Mouse (Mus musculus): ENCODE results near the gene Hook2.

The Hook2 gene

GRCm38 (mm10) chr8:85026670-85027515 is 36.5 kb downstream of the Hook2 start, which contains the start of gene Trir:
Trir (plus strand) TSS chr8:85026823.
- in situ Hi-C loops (cut with MboI; ENCODE audit: low sequenced_read_pairs), result no loop called here

- in situ Hi-C loops (cut with MboI; ENCODE audit: low sequenced_read_pairs), result no loop called here
These were observed 37.1 kb downstream of the Hook2 start for GRCm38 (mm10) chr8:85027516-85027855.

GRCm38 (mm10) chr8:85027922-85028321 is 37.5 kb downstream of the Hook2 start:
- in situ Hi-C loops (cut with MboI; ENCODE audit: low sequenced_read_pairs), result no loop called here

- in situ Hi-C loops (cut with MboI; ENCODE audit: low sequenced_read_pairs), result no loop called here
These were observed 38.9 kb downstream of the Hook2 start for GRCm38 (mm10) chr8:85029271-85029670.

GRCm38 (mm10) chr8:85032622-85033311 is 42.4 kb downstream of the Hook2 start:
- in situ Hi-C loops (cut with MboI; ENCODE audit: low sequenced_read_pairs), result no loop called here

GRCm38 (mm10) chr8:85033867-85034266 is 43.5 kb downstream of the Hook2 start:
- in situ Hi-C loops (cut with MboI; ENCODE audit: low sequenced_read_pairs), result no loop called here

GRCm38 (mm10) chr8:85034764-85035163 is 44.4 kb downstream of the Hook2 start:
- in situ Hi-C loops (cut with MboI; ENCODE audit: low sequenced_read_pairs), result no loop called here

GRCm38 (mm10) chr8:85035165-85035727 is 44.8 kb downstream of the Hook2 start:
- in situ Hi-C loops (cut with MboI; ENCODE audit: low sequenced_read_pairs), result no loop called here

- in situ Hi-C loops (cut with MboI; ENCODE audit: low sequenced_read_pairs), result no loop called here
These were observed 45.4 kb downstream of the Hook2 start for GRCm38 (mm10) chr8:85035728-85036310.

GRCm38 (mm10) chr8:85036381-85036717 is 45.9 kb downstream of the Hook2 start:
- in situ Hi-C loops (cut with MboI; ENCODE audit: low sequenced_read_pairs), result no loop called here

- in situ Hi-C loops (cut with MboI; ENCODE audit: low sequenced_read_pairs), result no loop called here
These were observed 46.4 kb downstream of the Hook2 start, which contains the start of gene Tnpo2 for GRCm38 (mm10) chr8:85036718-85037365. Tnpo2 (plus strand) TSS chr8:85036915.

- in situ Hi-C loops (cut with MboI; ENCODE audit: low sequenced_read_pairs), result no loop called here
These were observed 46.9 kb downstream of the Hook2 start for GRCm38 (mm10) chr8:85037366-85037680.

- in situ Hi-C loops (cut with MboI; ENCODE audit: low sequenced_read_pairs), result no loop called here
These were observed 47.5 kb downstream of the Hook2 start for GRCm38 (mm10) chr8:85037681-85038531.

GRCm38 (mm10) chr8:85043619-85044018 is 53.2 kb downstream of the Hook2 start:
- in situ Hi-C loops (cut with MboI; ENCODE audit: low sequenced_read_pairs), result no loop called here
